Mouse (Mus musculus): Measurements from ENCODE around the gene Emp3.
"Not testable (repeated sequence)": the region's sequence is repeated elsewhere in the genome, so short reads cannot be mapped to it uniquely, and the experiment has no call there.

Emp3 gene

DNA sequence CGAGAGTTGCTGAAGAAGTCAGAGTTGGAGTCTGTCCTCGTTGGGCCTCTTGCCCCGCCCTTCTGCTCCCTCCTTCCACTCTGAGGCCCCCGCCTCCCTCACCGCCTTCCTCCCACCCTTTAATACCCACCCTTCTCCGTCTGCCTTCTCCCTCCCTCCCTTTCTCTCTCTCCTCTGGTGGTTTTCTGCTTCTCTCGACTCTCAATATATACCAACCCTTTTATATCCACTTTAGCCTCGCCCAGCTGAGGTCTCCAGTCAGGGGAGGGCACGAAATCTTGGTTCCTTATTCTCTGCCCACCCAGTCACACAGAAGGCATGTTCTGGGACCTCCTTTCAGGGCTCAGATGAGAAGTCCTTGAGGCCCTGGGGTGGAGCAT, at the start of gene Emp3:
TSS of gene Emp3 (minus strand) at position 163 of the 380 bp plus-strand sequence.
- no peak for DNase-seq (ENCODE audit: low spot score)

DNA sequence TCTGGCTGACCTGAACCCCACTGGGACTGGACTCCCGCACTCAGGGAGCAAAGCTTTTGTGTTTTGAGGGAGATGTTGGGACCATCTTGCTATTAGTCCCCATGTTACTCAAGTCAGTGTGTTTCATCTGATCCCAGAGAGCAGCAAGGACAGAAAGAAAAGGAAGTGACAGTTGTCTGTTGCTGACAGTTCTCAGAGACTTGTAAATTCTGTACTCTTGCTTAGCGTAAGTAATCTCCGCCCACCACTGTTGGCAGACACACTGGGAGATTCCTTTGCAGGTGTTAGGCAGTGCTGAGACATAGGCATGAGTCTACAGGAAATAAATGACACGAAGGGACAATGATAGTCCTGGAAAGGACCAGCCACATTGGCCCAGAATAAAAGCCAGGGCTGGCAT, 35.4 kb upstream of the Emp3 start:
- no peak for DNase-seq (ENCODE audit: low spot score)

DNA sequence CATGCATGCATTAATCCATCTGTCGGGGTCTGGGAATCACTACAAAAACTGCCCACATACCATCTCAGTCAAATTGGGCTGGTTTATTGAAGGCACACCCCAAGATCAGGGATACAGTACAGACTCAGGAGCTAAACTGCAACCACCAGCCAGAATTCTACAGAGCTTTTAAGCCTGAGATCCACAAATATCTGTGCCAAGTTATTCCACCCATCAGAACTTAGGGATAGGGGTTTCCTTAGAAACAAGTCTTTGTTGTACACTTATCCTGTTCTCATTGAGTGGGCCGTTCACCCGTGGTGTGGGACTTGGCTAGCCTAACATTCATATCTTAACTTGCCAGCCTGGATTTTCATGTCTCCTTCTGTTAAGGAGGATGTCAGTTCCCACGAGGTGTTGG, 27.9 kb upstream of the Emp3 start:
- no peak for DNase-seq (ENCODE audit: low spot score)

DNA sequence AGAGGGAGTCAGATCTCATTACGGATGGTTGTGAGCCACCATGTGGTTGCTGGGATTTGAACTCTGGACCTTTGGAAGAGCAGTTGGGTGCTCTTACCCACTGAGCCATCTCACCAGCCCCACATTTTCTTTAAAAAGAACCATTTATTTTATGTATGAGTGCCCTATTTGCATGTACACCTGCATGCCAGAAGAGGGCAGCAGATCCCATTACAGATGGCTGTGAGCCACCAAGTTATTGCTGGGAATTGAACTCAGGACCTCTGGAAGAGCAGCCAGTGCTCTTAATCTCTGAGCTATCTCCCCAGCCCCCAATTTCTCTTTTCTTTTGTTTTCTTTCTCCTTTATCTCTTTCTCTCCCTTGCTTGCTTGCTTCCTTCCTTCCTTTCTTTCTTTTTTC, 22.1 kb upstream of the Emp3 start:
- DNase-seq (ENCODE audit: low spot score) = not testable (repeated sequence)

DNA sequence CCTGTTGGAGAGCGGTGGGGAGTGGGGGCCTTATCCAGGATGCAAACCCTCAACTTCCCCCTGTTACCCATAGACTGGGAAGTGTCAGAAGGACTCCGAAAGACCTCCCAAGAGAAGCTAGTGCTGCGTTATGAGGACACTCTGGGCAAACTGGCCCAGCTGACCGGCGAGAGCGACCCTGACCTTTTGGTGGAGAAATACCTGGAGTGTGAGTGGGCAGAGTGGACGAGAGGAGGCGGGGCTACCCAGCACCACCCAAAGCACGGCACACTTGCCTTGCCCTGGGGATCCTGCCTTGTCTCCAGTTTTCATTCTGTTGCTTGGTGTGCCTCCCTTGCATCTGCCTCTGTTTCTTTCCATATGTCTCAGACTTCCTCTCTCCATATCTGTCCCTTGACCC, 20.8 kb upstream of the Emp3 start:
- no peak for DNase-seq (ENCODE audit: low spot score)

- DNase-seq (ENCODE audit: low spot score) = no peak
These were observed 18.6 kb upstream of the Emp3 start for GRCm38 (mm10) chr7:45939836-45940235.

- peak; percentile 85 for DNase-seq (ENCODE audit: low spot score)
These were observed 13.9 kb upstream of the Emp3 start for GRCm38 (mm10) chr7:45935114-45935513.

- not testable (repeated sequence) for DNase-seq (ENCODE audit: low spot score)
These were observed 12.6 kb upstream of the Emp3 start for GRCm38 (mm10) chr7:45933766-45934165.

GRCm38 (mm10) chr7:45929688-45930087, 8.5 kb upstream of the Emp3 start:
- no peak for DNase-seq (ENCODE audit: low spot score)

GRCm38 (mm10) chr7:45928626-45929295, 7.6 kb upstream of the Emp3 start:
- DNase-seq (ENCODE audit: low spot score) = no peak

GRCm38 (mm10) chr7:45924429-45924816, 3.2 kb upstream of the Emp3 start:
- DNase-seq (ENCODE audit: low spot score) = peak; percentile 51

DNA sequence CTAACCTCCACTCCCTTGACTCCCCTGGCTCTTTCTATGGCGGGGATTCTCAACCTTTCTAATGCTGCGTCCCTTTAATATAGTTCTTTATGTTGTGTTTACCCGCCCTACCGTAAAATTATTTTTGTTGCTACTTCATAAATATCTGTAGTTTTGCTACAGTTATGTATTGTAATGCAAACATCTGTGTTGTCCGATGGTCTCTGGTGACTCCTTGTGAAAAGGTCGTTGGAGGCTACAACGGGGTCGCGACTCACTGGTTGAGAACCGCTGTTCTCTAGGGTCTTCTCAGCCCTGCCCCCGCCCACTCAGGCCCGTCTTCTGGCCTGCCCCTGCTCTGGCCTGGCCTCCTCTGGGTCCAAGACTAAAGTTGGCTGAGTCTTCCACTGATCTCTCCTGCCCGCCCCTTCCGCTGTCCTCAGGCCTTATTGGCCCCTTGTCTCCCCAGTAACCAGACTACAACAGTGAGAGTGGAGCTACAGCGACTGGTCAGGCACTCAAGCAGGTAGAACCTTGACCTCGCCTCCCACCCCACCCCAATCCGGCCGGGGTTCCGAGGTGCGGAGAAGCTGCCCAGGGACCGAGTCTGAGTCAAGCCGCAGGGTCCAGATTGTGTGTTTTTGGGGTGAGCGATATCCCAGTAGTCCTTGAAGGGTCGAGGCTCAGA, 2.7 kb upstream of the Emp3 start, which contains the start of gene Ccdc114:
TSS of gene Ccdc114 (plus strand) at position 311 of the 667 bp plus-strand sequence.
- peak; percentile 76 for DNase-seq (ENCODE audit: low spot score)

DNA sequence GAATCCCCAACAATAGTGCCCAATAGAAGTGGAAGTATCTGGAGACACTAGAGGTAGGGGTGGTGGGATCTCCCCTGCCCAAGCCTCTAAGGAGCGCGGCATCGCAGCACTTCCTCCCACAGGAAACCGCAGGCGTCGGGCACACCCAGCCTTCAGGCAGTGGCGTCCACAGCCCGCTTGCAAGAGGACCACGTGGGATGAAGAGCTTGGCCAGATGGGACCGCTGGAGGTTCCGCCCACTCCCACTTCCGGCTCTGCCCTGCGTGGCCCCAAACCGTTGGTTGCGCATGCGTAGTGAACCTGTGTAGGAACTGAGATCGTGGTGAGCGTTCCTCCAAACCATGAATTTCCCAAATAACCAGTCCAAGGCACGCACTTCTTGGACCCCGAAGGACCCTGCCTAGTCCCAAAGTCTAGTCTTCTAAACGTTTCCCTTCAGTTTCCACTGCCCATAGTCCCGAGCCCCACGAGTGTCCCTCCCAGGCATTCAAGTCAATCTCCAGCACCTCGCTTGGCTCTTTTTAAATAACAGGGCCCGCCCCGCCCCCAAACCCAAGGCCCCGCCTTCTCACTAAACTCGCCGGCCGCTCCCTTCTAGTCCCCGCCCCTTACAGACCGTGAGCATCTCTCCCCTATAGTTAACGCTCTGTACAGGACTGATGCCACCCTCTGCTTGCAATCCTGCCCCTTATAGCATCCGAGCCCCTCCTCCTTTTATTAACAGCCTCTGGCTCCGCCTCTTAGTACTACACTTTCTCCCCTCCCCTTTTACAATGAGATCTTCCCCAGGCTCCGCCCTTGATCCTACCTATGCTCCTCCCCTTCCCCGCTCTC, 1.9 kb upstream of the Emp3 start:
- peak; percentile 97 for DNase-seq (ENCODE audit: low spot score)

DNA sequence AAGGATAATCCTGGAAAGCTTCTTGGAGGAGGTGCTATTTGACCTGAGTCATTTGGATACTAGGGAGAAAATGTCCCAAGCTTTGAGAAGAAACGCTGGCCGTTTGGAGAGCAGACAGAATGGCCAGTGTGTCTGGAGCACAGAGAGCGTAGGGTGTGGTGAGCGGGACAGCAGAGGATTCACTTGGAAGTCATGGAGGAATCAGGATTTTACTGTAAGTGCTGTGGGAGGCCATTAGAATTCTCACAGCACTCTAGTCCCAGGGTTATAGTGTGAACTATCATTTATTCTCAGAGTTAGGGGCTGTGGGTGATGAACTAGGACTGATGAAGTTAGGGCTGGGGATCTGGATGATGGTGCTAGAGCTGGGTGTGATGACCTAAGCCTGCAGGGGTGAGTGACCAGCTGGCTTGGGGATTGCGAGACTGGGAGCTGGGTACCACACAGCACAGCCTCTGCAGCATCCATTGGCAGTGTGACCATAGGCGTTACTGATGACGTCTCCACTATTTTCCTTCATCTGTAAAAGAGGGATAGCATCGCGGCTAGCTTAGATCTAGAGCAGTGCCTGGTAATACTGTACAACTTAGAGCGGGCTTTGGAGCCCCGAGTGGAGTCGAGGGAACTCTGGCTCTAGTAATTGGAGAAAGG, 871 bp upstream of the Emp3 start:
- no peak for DNase-seq (ENCODE audit: low spot score)

DNA sequence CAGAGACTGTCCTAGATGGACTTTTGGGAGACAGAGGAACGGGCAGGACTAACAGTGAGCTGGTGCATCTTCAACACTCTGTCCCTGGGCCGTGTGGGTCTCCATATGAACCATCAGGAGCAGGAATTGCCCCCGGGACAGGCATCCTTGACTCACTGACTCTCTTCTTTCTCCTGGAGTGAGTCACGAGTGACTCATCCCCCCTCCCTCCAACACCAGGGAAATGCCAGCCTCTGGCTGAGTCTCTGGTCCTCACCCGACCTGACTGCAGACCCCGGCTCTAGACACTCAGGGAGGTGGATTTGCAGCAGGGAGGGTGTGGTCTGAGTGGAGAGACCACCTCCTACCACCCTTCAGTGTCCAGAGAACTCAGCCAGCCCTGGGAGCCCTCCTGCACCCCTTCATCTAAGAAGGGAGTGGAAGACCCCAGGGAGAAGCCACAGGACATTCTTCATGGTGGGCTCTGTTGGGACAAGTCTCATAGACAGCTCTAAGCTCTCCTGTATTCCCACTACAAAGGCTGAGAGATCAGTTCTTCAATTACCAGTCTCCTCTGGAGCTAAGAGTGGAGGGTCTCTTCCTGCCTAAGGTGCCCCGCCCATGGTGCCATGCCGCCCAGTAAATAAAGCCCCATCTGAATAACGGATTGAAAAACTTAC, 492 bp downstream of the Emp3 start:
- DNase-seq (ENCODE audit: low spot score) = no peak

- no peak for DNase-seq (ENCODE audit: low spot score)
These were observed 1.4 kb downstream of the Emp3 start for GRCm38 (mm10) chr7:45919761-45920160.

DNA sequence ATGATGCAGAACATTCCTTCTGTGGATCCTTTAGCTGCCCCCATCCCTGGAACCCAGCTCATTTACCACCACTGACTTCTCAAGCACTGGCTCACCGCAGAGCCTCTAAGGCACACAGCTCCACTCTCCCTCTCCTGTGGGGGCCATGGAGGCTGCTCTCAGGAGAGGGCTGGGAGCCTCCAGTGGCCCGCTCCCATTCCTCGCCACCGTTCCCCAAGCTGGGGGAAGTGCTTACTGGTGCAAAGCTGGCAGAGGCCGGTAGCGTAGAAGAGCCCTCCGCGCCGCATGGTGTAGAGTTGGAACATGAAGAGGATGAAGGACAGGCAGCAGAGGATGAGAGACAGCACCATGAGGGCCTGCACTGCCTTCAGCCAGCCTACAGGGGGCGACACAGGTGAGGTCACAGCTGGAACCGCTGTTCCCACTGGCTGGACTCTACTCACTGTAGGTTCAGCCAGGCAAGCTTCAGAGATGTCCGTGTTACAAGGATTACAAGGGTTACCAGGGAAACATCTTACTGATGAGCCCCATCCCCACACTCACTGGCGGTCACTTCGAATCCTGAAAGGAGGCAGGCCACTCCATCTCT, 2.0 kb downstream of the Emp3 start:
- no peak for DNase-seq (ENCODE audit: low spot score)

DNA sequence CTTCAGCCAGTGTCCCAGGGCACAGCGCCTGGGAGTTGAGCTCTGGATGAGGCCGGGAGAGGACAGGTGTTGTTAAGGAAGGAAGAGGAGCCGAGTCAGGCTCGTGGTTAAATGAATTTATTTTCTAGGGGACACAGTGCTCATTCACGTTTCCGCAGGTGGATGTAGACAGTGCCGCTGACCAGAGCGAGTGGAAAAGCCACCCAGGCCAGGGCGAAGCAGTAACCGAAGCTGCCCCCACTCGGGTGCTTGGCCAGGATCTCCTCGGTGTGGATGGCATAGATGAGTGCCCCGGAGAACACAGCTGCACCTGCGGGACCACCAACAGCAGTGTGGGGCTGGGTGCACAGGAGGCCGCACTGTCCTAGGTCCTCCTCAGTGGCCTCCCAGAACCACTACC, 3.3 kb downstream of the Emp3 start:
- no peak for DNase-seq (ENCODE audit: low spot score)

DNA sequence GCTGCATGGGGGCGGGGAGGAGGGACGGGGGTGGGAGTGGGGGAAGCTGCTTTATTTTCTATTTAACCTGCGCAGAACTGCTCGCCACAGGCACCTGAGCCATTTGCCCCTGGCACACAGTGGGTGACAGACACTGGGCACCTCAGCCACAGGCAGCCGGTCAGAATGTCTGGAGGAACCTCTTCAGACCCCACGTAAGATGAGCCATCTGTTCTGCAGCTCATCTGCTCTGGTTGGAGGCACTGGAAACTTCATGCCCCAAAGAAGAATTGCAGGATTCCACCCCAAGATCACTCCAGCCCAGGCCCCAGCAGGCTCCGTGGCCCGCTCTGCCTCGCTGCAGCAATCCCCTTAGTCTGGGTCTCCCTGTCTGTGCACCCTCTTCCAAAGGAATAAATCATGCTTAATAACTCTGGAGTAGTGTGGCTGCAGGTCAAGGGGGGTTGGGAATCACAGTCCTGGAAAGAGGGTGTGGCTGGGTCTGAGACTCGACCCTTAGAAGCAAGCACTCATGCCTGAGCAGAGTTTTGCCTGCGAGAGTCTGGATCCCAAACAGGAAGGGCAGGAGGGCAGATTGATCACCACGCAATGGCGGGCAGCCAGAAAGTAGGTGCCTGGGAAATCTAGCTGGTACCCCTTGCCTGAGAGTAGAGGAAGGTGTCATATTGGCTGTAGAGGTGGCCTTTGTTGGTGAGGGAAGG, 4.0 kb downstream of the Emp3 start:
- DNase-seq (ENCODE audit: low spot score) = peak; percentile 30

- DNase-seq (ENCODE audit: low spot score) = peak; percentile 89
These were observed 4.9 kb downstream of the Emp3 start for GRCm38 (mm10) chr7:45916056-45917003.
